Mouse (Mus musculus): Measurements from ENCODE around the gene Stk38. TPM values are rescaled to one million over a fixed set of nuclear protein-coding genes. Genes with fewer than 3 reads are reported as not detected.

Gene Stk38
- total and polyA plus RNA-seq, 3 experiments: 29.0 to 56.4 (median 56.0) TPM

DNA sequence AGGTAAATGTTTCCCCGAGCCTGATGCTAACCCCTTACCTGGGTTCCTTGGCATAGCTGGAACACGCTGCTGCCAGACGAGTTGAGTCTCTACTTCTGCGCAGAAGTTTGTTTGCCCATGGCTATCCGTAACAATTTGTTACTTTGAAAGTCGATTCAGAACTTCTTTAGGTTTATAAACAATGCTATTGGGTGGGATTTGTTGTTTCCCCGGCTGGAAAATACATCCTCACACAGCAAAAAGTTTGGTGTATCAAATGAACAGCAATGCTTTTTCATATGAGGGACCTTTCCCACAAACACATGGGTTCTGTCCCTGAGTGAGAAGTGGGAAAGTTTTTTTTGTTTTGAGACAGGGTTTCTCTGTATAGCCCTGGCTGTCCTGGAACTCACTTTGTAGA is 64.1 kb downstream of the Stk38 start, which contains the start of gene Pxt1 (continued):
- TF ChIP-seq USF1 (IDR thresholded peaks at IDR 0.05; ENCODE audit: low read depth, low read length): no peak

DNA sequence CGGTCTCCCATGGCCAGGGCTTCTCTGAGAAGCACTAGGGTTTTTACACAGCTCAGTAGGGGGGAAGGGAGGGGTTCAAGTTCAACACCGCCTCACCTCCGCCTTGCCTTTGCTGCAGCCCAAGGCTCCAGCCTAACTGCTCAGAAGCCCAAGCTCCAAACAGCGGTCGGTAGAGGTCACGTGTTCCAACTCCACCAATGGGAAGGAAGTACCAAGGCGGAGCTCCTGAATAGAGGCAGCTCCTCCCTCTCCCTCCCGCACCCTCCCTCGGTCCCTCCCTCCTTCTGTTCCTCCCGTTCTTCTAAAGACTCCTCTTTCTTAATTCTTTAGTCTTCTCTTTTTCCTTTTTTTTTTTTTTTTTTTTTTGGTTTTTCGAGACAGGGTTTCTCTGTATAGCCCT is 65.7 kb downstream of the Stk38 start:
- H3K79me2 ChIP-seq (replicated peaks; ENCODE audit: control insufficient read depth, extremely low read depth, insufficient read depth, poor library complexity, severe bottlenecking): no peaks in the 10 kb centered on the region
- H3K36me3 ChIP-seq (replicated peaks in 1 of 2; ENCODE audit: control insufficient read depth in 1 of 2, insufficient read depth in 1 of 2, low read length in 1 of 2): no peaks in the 10 kb centered on the region
- dilution Hi-C loops (cut with MboI; ENCODE audit: extremely low pct_ligation_motif_present, extremely low pct_unique_long_range_greater_than_20kb, low sequenced_read_pairs) (no loop called here), in situ Hi-C loops (cut with MboI; ENCODE audit: low pct_ligation_motif_present, low pct_unique_long_range_greater_than_20kb, low sequenced_read_pairs) (no loop called here)
- peaks cover 12% of the 10 kb centered on the region for H3K9me3 ChIP-seq (replicated peaks; ENCODE audit: low read length)
- H3K4me1 ChIP-seq (ENCODE audit: control insufficient read depth in 1 of 2, insufficient read depth in 2 of 2): no peaks in the 10 kb centered on the region
- TF ChIP-seq UBTF (IDR thresholded peaks at IDR 0.05; ENCODE audit: low read depth, low read length) (no peak), USF1 (IDR thresholded peaks at IDR 0.05; ENCODE audit: low read depth, low read length) (peak; percentile 9; the same call in 1 of the 2 replicates), SMC3 (IDR thresholded peaks at IDR 0.05; ENCODE audit: low read depth, low read length) (no peak), ZNF384 (IDR thresholded peaks at IDR 0.05; ENCODE audit: low read depth, low read length) (no peak), NRF1 (IDR thresholded peaks at IDR 0.05; ENCODE audit: low read depth, low read length) (no peak)
- H3K27me3 ChIP-seq (replicated peaks): no peaks in the 10 kb centered on the region
- no peak overlapping the region for H3K27ac ChIP-seq (ENCODE audit: insufficient read depth, low read depth)
- H3K9ac ChIP-seq (ENCODE audit: insufficient read depth, low read depth): no peak overlapping the region
- no peak for DNase-seq (ENCODE audit: extremely low read depth)
- H3K4me2 ChIP-seq (ENCODE audit: insufficient read depth, low read depth, poor library complexity, severe bottlenecking): no peak overlapping the region
- H3K4me3 ChIP-seq (replicated peaks in 1 of 3; ENCODE audit: low read depth in 2 of 3, low read length in 2 of 3, poor library complexity in 1 of 3): no peak overlapping the region

DNA sequence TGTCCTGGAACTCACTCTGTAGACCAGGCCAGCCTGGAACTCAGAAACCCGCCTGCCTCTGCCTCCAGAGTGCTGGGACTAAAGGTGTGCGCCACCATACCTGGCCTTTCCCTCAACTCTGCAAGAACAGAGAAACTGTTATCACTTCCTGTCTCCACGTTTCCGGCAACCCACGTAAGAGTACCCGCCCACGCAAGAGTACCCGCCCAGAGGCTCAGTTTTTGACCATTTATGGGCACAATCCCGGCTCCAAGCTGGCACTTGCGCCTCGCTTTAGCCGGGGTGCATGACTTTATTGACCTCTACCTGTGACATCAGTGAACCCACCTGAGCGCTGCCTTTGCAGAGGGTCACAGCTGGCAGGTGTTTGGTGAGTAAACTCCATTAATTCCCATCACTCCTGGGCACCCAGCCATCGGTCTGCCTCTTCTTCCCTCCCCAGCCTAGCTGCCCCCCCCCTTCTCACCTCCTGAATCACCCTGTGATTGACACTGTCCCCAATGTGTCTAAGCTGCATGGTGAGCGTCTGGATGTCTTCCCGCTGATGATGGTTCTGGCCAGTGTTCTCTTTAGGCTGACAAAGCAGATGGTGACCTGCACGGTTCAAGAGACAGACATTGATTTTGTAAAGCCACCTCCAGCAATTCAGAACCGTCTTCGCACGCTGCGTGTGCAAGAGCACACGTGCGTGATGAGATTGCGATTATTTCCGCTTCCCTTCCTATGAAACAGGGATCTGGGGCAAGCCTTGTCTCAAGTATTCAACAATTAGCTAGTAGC is 66.8 kb downstream of the Stk38 start:
- H3K9me3 ChIP-seq (replicated peaks; ENCODE audit: low read length): peaks cover 14% of the 10 kb centered on the region
- dilution Hi-C loops (cut with MboI; ENCODE audit: extremely low pct_ligation_motif_present, extremely low pct_unique_long_range_greater_than_20kb, low sequenced_read_pairs) (no loop called here), in situ Hi-C loops (cut with MboI; ENCODE audit: low pct_ligation_motif_present, low pct_unique_long_range_greater_than_20kb, low sequenced_read_pairs) (no loop called here)
- H3K27ac ChIP-seq (ENCODE audit: insufficient read depth, low read depth): no peak overlapping the region
- H3K36me3 ChIP-seq (replicated peaks in 1 of 2; ENCODE audit: control insufficient read depth in 1 of 2, insufficient read depth in 1 of 2, low read length in 1 of 2): no peaks in the 10 kb centered on the region
- H3K27me3 ChIP-seq (replicated peaks): no peaks in the 10 kb centered on the region
- H3K4me3 ChIP-seq (replicated peaks in 1 of 3; ENCODE audit: low read depth in 2 of 3, low read length in 2 of 3, poor library complexity in 1 of 3): no peak overlapping the region
- no peak overlapping the region for H3K9ac ChIP-seq (ENCODE audit: insufficient read depth, low read depth)
- no peak overlapping the region for H3K4me2 ChIP-seq (ENCODE audit: insufficient read depth, low read depth, poor library complexity, severe bottlenecking)
- H3K4me1 ChIP-seq (ENCODE audit: control insufficient read depth in 1 of 2, insufficient read depth in 2 of 2): no peaks in the 10 kb centered on the region
- no peaks in the 10 kb centered on the region for H3K79me2 ChIP-seq (replicated peaks; ENCODE audit: control insufficient read depth, extremely low read depth, insufficient read depth, poor library complexity, severe bottlenecking)
- TF ChIP-seq ELF1 (IDR thresholded peaks at IDR 0.05; ENCODE audit: low read depth, low read length): no peak
- TF ChIP-seq BHLHE40 (IDR thresholded peaks at IDR 0.05; ENCODE audit: low read depth, low read length): no peak
- TF ChIP-seq JUND (conservative IDR thresholded peaks at IDR 0.05; ENCODE audit: low read depth, low read length): no peak
- TF ChIP-seq ZNF384 (IDR thresholded peaks at IDR 0.05; ENCODE audit: low read depth, low read length): no peak
- TF ChIP-seq MYC (IDR thresholded peaks at IDR 0.05; ENCODE audit: low read depth, low read length): no peak
- no peak for TF ChIP-seq SMC3 (IDR thresholded peaks at IDR 0.05; ENCODE audit: low read depth, low read length)
- TF ChIP-seq MAFK (IDR thresholded peaks at IDR 0.05; ENCODE audit: insufficient replicate concordance, low read length): no peak
- no peak for DNase-seq (ENCODE audit: extremely low read depth)

Measured in CH12.LX (cell line).